Mouse (Mus musculus): Measurements from ENCODE around the gene Olfr295.

The Olfr295 gene

GRCm38 (mm10) chr7:86583562-86583961, at the start of gene Olfr295:
Olfr295 (plus strand) TSS chr7:86583862.
- DNase-seq (ENCODE audit: low spot score), result no peak

- DNase-seq (ENCODE audit: low spot score), result no peak
Observed at GRCm38 (mm10) chr7:86616543-86616942, 32.9 kb downstream of the Olfr295 start, which contains the start of gene Olfr294. Olfr294 (minus strand) TSS chr7:86616643.

All from embryo, embryonic 10 days (tissue).